Mouse (Mus musculus) limb, embryonic 12.5 days (tissue): ENCODE measurements around the gene Tm9sf2. TPM values are rescaled to one million over a fixed set of nuclear protein-coding genes. Genes with fewer than 3 reads are reported as not detected.

ENCODE experiments used
- ATAC-seq: fragments of 200-750 bp; cut with Nextera tagmentation; 2 replicates; pipeline ENCODE4 v1.8.0; 2017; ENCODE audit warnings: low read depth, moderate TSS enrichment; ENCODE audit not compliant: insufficient number of reproducible peaks, insufficient read depth, low FRiP score, low TSS enrichment
- H3K27ac ChIP-seq: fragments of 300-500 bp; sonication (generic); 2 replicates; pipeline ENCODE4 v1.5.1; 2016; ENCODE audit warnings: mild to moderate bottlenecking, moderate library complexity
- H3K27me3 ChIP-seq: fragments of 300-500 bp; sonication (generic); 2 replicates; pipeline ENCODE4 v1.6.1; 2016; ENCODE audit warnings: mild to moderate bottlenecking, moderate library complexity
- H3K36me3 ChIP-seq: fragments of 300-500 bp; sonication (generic); 2 replicates; pipeline ENCODE4 v1.6.1; 2016; ENCODE audit warnings: mild to moderate bottlenecking, moderate library complexity
- H3K4me1 ChIP-seq: fragments of 300-500 bp; sonication (generic); replicated peaks from 2 replicates; pipeline ENCODE4 v1.6.1; 2016
- H3K4me2 ChIP-seq: fragments of 300-500 bp; sonication (generic); 2 replicates; pipeline ENCODE4 v1.6.1; 2016; ENCODE audit warnings: mild to moderate bottlenecking, moderate library complexity
- H3K4me3 ChIP-seq: fragments of 300-500 bp; sonication (generic); replicated peaks from 2 replicates; pipeline ENCODE4 v1.5.1; 2016; ENCODE audit warnings: mild to moderate bottlenecking
- H3K9ac ChIP-seq: fragments of 300-500 bp; sonication (generic); replicated peaks from 2 replicates; pipeline ENCODE4 v1.6.1; 2016; ENCODE audit warnings: mild to moderate bottlenecking, moderate library complexity
- H3K9me3 ChIP-seq: fragments of 300-500 bp; sonication (generic); 2 replicates; pipeline ENCODE4 v1.6.1; 2016; ENCODE audit warnings: mild to moderate bottlenecking, moderate library complexity
- WGBS: fragments of 180-500 bp; shearing (Covaris S2); methylation state at CpG from one replicate; pipeline ENCODE4 v1.1.7; 2016; 5-methylcytosine and 5-hydroxymethylcytosine counted together
- polyA plus RNA-seq: library from polyadenylated mRNA; unstranded; fragments of >200 nt; fragmentation: Nextera tagmentation; extraction: Ambion mirVana; gene quantifications from 2 replicates; pipeline ENCODE4 v1.2.1, GENCODE M21; 2016

Gene Tm9sf2
- polyA plus RNA-seq, 1 experiment from 2014 or later: 124 TPM

DNA sequence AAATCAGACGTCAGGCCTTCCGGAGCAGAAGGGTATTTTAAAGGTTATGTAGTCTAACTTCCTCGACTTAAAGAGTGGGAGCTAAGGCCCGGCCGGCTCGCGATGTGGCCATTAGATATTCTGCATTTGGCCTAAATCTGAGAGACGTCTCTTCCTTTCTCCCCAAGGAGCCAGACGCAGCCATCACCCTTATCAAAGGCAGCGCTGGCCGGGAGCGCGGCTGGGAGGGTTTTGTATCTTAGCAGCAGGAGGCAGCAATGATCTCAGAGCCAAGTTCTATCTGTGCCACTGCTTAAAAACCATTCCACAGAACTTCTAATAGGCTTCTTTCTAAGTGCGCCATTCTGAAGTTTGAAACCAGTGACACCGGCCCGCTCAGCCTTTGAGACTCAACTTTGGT lies 72.4 kb downstream of the Tm9sf2 start:
- Histone ChIP-seq H3K4me3 (no peak overlapping the region), H3K4me2 (no peak overlapping the region), H3K4me1 (peaks cover 6% of the 10 kb centered on the region; the same call in 1 of the 2 replicates), H3K9me3 (no peaks in the 10 kb centered on the region), H3K27me3 (peaks cover 11% of the 10 kb centered on the region), H3K36me3 (no peaks in the 10 kb centered on the region), H3K9ac (no peak overlapping the region), H3K27ac (no peak overlapping the region)
- no peak for ATAC-seq
- 72% methylated on average over 16 of the region's 16 CpGs for WGBS

DNA sequence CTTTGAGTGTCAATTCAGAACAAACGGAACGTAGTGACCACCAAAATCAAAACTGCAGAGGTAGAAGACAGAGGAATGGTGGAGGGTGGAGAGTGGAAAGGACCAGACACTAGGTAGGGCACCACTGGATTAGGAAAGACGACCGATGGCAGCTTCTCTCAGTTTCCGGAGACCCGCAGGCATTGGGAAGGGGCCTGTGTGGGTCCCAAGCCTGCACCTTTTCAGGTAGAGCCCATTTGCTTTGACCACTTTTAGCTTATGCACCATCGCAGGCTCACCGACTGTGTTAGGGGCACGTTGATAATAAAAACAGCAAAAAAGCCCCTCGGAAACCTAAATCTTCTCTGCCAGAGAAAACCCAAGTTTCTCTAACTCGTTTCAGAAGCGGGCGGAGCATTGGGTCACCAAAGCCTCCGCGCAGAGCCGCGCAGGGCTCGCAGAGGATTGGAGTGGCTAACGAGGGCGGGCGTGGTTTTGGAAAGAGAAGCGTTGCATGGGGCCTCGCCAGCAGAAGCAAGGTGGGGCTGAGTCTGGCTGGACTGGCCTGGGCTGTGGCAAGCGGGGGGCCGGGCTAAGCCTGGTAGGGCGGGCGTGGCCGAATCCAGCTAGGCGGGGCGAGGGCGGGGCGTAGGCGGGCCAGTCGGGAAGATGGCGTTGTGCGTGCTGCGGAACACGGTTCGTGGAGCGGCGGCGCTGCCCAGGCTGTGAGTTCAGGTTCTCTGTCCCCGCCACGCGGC lies 74.4 kb downstream of the Tm9sf2 start, which contains the start of gene Clybl:
Gene Clybl, plus strand, starts transcription at position 627 of the 737 bp plus-strand sequence.
- H3K36me3 ChIP-seq: no peaks in the 10 kb centered on the region
- H3K9me3 ChIP-seq: no peaks in the 10 kb centered on the region
- H3K27ac ChIP-seq: 0 out of 2 replicates have a peak within 1 kb of the TSS, but pooled peaks have one; percentile 23
- peak; percentile 99 for ATAC-seq
- peak within 1 kb of the TSS; percentile 62 for H3K4me2 ChIP-seq
- peak within 1 kb of the TSS; percentile 65 for H3K4me3 ChIP-seq
- peak within 1 kb of the TSS; percentile 65 for H3K9ac ChIP-seq
- H3K4me1 ChIP-seq: peaks cover 6% of the 10 kb centered on the region; the same call in 1 of the 2 replicates
- WGBS: 3% methylated on average over 45 of the region's 45 CpGs
- peaks cover 22% of the 10 kb centered on the region for H3K27me3 ChIP-seq

DNA sequence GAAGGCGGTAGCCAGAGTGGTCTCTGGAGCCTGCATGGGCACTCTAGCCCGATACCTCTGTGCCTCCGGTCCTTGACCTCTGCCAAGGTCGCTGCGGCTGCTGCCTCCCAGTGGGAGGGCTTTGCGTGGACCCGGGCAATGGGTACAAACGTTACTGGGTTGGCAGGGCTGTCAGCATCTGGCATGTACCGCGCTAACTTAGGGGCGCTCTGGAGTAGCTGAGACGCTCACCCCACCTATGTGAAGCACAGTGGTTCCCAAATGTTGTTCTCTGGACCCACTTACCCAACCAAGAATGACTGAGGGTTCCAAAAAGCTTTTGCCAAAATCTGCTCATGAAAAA lies 74.9 kb downstream of the Tm9sf2 start:
- Histone ChIP-seq H3K9me3 (no peaks in the 10 kb centered on the region), H3K36me3 (no peaks in the 10 kb centered on the region), H3K4me3 (peak overlapping the region; percentile 65), H3K27me3 (peaks cover 22% of the 10 kb centered on the region), H3K4me1 (peaks cover 6% of the 10 kb centered on the region; the same call in 1 of the 2 replicates), H3K9ac (peak overlapping the region; percentile 65), H3K4me2 (peak overlapping the region; percentile 62), H3K27ac (no peak overlapping the region)
- ATAC-seq: no peak; the same call in 1 of the 2 replicates
- whole genome bisulfite sequencing: 2% methylated on average over 12 of the region's 12 CpGs

DNA sequence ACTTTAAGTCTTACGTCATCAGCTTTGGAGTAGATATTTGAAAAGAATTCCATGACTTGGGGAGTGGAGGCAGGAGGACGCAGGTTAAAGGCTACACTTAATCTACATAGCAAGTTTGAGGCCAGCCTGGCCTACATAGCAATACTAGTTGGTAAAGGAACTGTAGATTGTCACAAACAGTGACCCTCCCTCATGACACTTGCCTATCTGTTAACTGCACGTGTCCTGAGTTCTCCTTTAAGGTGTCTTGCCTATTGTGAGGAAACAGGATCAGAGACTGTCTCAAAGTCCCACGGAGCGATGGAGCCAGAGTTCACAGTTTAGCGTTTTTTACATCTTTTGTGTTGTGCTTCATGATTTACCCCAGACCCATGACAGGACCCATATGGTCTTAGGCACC lies 75.4 kb downstream of the Tm9sf2 start:
- Histone ChIP-seq H3K4me3 (peak overlapping the region; percentile 65; the same call in 1 of the 2 replicates), H3K9me3 (no peaks in the 10 kb centered on the region), H3K4me1 (peaks cover 6% of the 10 kb centered on the region; the same call in 1 of the 2 replicates), H3K36me3 (no peaks in the 10 kb centered on the region), H3K27ac (no peak overlapping the region), H3K27me3 (peaks cover 22% of the 10 kb centered on the region), H3K4me2 (peak overlapping the region; percentile 62), H3K9ac (no peak overlapping the region)
- ATAC-seq: no peak
- 78% methylated on average over 6 of the region's 6 CpGs for WGBS

DNA sequence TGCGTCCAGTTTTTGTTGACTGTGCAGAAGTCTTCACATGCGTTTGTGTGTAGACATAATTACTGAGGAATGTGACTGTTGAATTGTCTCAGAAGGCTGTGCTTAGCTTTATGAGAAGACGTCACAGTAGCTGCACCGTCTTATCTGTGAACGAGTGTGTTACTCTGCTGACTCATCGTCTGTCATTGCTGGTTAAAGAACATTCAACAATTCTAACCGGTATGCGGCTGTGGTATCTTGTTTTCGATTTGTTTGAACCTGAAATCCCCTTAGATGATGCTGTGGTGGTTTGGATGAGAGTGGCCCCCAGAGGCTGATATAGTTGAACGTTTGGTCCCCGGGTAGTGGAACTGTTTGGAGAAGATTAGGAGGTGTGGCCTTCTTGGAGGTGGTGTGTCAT lies 77.1 kb downstream of the Tm9sf2 start:
- no peak for ATAC-seq
- no peak overlapping the region for H3K27ac ChIP-seq
- H3K4me3 ChIP-seq: no peak overlapping the region
- peaks cover 22% of the 10 kb centered on the region for H3K27me3 ChIP-seq
- peaks cover 6% of the 10 kb centered on the region; the same call in 1 of the 2 replicates for H3K4me1 ChIP-seq
- H3K36me3 ChIP-seq: no peaks in the 10 kb centered on the region
- no peak overlapping the region for H3K9ac ChIP-seq
- H3K4me2 ChIP-seq: no peak overlapping the region
- no peaks in the 10 kb centered on the region for H3K9me3 ChIP-seq
- 88% methylated on average over 11 of the region's 11 CpGs for WGBS

DNA sequence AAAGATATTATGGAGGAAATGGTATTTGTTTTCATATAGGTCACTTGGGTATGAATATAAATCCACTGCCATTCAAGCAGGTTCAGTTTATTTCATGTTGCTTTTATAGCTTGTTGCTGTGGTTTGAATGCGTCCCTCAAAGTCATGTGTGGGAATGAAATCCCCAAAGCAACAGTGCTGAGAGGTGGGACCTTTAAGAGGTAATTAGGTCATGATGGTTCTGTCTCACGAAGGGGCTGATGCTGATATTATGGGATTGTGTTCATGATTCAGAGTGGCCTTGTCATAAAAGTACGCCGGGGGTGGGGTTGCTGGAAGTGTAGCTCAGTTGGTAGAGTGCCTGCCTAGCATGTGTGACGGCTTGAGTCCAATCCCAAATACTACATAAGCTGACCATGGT lies 81.4 kb downstream of the Tm9sf2 start:
- Histone ChIP-seq H3K36me3 (no peaks in the 10 kb centered on the region), H3K9ac (no peak overlapping the region), H3K27me3 (peaks cover 24% of the 10 kb centered on the region), H3K4me1 (0 out of 2 replicates have a peak, but pooled peaks cover 3% of the 10 kb centered on the region), H3K4me3 (no peak overlapping the region), H3K27ac (no peak overlapping the region), H3K9me3 (0 out of 2 replicates have a peak, but pooled peaks cover 6% of the 10 kb centered on the region), H3K4me2 (no peak overlapping the region)
- peak; percentile 56; the same call in 1 of the 2 replicates for ATAC-seq
- WGBS: 40% methylated on average over 5 of the region's 5 CpGs

DNA sequence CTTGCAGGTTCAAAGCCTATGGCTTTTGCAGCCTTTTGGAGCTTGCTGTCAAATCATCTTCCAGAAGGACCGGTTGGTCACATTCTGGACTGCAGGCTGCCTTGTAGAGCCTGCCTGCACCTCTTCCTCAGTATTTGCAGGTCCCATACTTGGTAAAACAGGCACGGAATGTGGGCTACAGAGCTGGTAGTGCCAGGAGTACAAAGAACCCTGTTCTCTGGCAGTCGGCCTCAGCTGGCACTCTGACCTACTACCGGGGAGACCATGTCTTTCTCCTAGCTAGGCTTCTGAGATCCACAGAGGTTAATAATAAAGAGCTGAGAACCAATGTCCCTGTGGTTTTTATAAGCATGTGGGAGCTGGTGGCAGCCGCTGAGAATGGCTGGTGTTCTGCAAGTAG lies 83.1 kb downstream of the Tm9sf2 start:
- H3K9me3 ChIP-seq: 0 out of 2 replicates have a peak, but pooled peaks cover 6% of the 10 kb centered on the region
- H3K27ac ChIP-seq: no peak overlapping the region
- H3K4me1 ChIP-seq: 0 out of 2 replicates have a peak, but pooled peaks cover 3% of the 10 kb centered on the region
- H3K27me3 ChIP-seq: peaks cover 22% of the 10 kb centered on the region
- no peak overlapping the region for H3K4me2 ChIP-seq
- no peak for ATAC-seq
- no peaks in the 10 kb centered on the region for H3K36me3 ChIP-seq
- WGBS: 78% methylated on average over 5 of the region's 5 CpGs
- no peak overlapping the region for H3K9ac ChIP-seq
- H3K4me3 ChIP-seq: no peak overlapping the region

DNA sequence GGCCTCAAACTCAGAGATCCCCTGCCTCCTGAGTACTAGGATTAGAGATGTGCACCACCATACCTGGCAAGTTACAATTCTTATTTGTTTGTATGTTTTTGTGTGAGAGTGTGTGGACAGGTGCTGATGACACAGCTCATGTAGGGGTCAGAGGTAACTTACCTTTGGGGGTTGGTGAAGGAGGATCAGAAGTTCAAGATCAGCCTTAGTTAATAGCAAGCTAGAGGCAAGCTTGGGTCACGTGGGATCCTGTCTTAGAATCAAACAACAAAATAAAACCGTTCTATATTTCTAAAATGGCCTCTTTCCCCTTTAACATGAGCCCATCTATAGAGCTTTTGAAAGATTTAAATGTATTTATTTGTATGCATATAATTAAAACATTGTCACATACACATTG lies 83.7 kb downstream of the Tm9sf2 start:
- H3K4me1 ChIP-seq: 0 out of 2 replicates have a peak, but pooled peaks cover 3% of the 10 kb centered on the region
- 15% methylated on average over 2 of the region's 2 CpGs for WGBS
- no peak overlapping the region for H3K27ac ChIP-seq
- no peak for ATAC-seq
- H3K27me3 ChIP-seq: peaks cover 18% of the 10 kb centered on the region
- H3K4me2 ChIP-seq: no peak overlapping the region
- 0 out of 2 replicates have a peak, but pooled peaks cover 6% of the 10 kb centered on the region for H3K9me3 ChIP-seq
- H3K36me3 ChIP-seq: no peaks in the 10 kb centered on the region
- no peak overlapping the region for H3K4me3 ChIP-seq
- H3K9ac ChIP-seq: no peak overlapping the region

DNA sequence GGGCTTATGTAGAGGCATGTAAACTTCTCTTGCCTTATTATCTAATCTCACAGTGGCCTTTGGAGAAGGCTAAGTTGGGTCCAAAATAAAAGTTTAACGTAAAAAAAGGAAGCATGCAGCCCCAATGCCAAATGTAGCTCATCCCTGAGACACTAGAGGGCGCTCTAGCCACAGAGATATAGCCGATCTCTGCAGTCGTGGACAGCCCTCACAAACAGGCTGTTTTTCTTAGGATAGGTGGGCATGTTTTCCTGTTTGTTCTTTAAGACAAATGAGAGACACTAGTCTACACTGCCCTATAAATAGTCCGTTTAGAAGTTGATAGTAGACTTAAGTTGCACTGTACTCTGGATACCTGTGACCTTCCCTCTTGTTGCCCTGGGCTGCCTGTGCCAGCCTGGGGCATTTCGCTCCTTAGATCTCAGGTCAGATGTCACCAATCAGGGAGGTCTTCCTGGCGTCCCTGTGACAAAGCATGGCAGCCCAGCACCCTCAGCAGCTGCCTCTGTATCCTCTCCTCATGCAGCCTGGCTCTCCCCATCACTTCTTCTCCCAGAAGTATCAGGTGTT lies 84.2 kb downstream of the Tm9sf2 start:
- H3K4me1 ChIP-seq: 0 out of 2 replicates have a peak, but pooled peaks cover 3% of the 10 kb centered on the region
- ATAC-seq: no peak
- 16% methylated on average over 7 of the region's 7 CpGs for WGBS

DNA sequence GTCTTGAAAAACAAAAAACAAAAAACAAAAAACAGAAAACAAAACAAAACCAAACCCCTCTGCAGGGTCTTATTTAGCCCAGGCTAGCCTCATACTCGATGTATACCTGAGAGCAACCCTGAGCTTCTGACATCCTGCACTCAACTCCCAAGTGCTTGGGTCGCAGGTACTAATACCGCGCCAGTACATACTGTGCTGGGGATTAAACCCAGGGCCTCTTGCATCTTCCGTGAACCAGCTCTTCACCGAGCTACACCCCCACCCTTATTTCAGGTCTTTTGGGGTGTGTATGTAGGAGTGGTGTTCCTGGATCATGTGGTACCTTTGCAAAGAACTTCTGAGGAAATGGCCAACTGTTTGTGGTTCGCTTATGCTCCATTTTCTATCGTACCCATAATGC lies 87.8 kb downstream of the Tm9sf2 start:
- no peak for ATAC-seq

More for the DNA sequence above, 84.2 kb downstream of the Tm9sf2 start:
- Histone ChIP-seq H3K4me3 (no peak overlapping the region), H3K4me2 (no peak overlapping the region), H3K27ac (no peak overlapping the region), H3K9me3 (0 out of 2 replicates have a peak, but pooled peaks cover 6% of the 10 kb centered on the region), H3K27me3 (peaks cover 18% of the 10 kb centered on the region), H3K36me3 (no peaks in the 10 kb centered on the region), H3K9ac (no peak overlapping the region)

DNA sequence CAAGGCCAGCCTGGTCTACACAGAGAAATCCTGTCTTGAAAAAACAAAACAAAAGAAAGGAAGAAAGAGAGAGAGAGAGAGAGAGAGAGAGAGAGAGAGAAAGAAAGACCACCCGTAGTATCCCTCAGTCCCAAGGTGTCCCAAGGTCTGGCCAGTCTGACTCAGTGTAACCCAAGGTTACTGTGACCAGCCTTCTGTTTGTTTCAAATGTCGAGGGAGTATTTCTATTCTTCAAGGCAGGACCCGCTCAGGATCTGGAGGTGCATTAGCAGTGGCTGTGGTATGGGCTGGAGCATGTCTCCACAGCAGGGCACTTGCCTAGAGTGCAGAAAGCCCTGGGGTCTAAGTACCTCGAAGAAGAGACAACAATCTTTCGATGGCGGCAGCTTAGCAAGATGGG lies 90.0 kb downstream of the Tm9sf2 start:
- Histone ChIP-seq H3K4me2 (no peak overlapping the region), H3K27me3 (peaks cover 22% of the 10 kb centered on the region), H3K9me3 (peaks cover 17% of the 10 kb centered on the region), H3K9ac (no peak overlapping the region), H3K27ac (no peak overlapping the region), H3K4me1 (peaks cover 21% of the 10 kb centered on the region), H3K4me3 (no peak overlapping the region), H3K36me3 (no peaks in the 10 kb centered on the region)
- WGBS: 84% methylated on average over 6 of the region's 6 CpGs
- no peak for ATAC-seq

More for the DNA sequence above, 87.8 kb downstream of the Tm9sf2 start:
- no peak overlapping the region for H3K4me3 ChIP-seq
- WGBS: 95% methylated on average over 8 of the region's 8 CpGs
- peaks cover 26% of the 10 kb centered on the region for H3K27me3 ChIP-seq
- no peak overlapping the region for H3K4me2 ChIP-seq
- H3K9ac ChIP-seq: no peak overlapping the region
- H3K36me3 ChIP-seq: no peaks in the 10 kb centered on the region
- peaks cover 8% of the 10 kb centered on the region; the same call in 1 of the 2 replicates for H3K4me1 ChIP-seq
- peaks cover 17% of the 10 kb centered on the region for H3K9me3 ChIP-seq
- H3K27ac ChIP-seq: no peak overlapping the region
